Mouse (Mus musculus) adrenal gland, adult (tissue): Measurements from ENCODE around the gene A030005L19Rik.
"Not testable (repeated sequence)": the region's sequence is repeated elsewhere in the genome, so short reads cannot be mapped to it uniquely, and the experiment has no call there.

Experiments used
- DNase-seq, 2 experiments: peaks; one replicate each; pipeline ENCODE4 v3.0.0; 2022 to 2023; ENCODE audit warnings: low spot score in 1 of 2; ENCODE audit not compliant: inconsistent age in 2 of 2

The A030005L19Rik gene

GRCm38 (mm10) chr1:82913025-82913424, at the start of gene A030005L19Rik:
TSS of gene A030005L19Rik (plus strand) at chr1:82913325.
- DNase-seq: no peak

GRCm38 (mm10) chr1:82870202-82870601, 42.9 kb upstream of the A030005L19Rik start:
- no peak for DNase-seq

DNA sequence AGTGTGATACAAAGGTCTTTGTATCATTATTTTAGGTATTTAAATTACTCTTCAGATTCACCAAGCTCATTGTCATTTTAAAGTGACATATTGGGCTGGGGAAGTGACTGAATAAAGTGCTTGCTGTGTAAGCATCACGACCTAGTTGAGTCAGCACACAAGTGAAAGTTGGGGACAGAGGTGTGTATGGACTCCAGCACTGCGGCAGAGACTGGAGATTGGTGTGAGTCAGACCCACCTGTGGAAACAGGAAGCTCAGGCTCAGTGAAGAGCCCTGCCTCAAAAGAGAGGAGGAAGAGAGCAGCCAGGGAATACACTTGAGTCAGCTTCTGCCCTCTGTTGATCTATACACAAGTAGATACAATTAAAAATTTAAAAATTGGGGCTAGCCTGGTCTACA, 34.0 kb upstream of the A030005L19Rik start:
- DNase-seq: no peak

GRCm38 (mm10) chr1:82880196-82880595, 32.9 kb upstream of the A030005L19Rik start:
- DNase-seq: no peak

GRCm38 (mm10) chr1:82893269-82893668, 19.9 kb upstream of the A030005L19Rik start:
- no peak for DNase-seq

DNA sequence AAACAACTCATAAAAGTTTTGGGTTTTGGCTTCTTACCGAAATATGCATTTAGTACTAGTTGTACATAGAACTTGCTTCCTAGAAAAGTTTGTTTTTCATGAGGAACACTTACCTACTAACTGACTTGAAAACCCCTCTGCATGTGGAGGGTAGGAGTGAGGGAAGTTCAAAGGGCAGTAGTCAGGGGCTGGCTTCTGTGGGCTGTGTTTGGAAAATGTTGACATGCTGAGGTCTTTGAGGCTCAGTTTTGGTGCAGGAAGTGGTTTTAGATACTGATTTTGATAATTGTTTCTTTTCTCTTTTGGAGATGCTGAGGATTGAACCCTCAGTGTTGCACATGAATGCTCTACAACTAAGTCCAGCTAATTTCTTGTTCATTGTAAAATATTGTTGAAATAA, 12.6 kb upstream of the A030005L19Rik start:
- DNase-seq: no peak

DNA sequence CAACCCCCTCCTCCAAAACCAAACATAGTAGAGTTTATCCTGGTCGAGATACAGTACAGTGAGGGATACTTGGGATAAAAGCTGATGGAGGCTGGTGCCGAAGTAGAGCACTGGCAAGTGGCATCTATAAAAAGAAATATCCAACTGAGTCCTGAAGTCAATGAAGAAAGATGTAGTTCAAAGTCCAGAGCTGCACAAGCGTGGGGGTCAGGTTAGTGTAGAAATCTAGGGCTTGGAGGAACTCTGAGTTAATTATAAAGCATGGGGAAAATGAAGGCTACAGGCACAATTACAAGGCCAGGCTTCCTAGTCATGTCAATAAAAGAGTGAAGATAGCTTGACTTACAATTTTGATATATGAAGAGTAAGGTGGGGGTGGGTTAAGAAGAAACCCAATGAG, 11.9 kb upstream of the A030005L19Rik start:
- no peak for DNase-seq

DNA sequence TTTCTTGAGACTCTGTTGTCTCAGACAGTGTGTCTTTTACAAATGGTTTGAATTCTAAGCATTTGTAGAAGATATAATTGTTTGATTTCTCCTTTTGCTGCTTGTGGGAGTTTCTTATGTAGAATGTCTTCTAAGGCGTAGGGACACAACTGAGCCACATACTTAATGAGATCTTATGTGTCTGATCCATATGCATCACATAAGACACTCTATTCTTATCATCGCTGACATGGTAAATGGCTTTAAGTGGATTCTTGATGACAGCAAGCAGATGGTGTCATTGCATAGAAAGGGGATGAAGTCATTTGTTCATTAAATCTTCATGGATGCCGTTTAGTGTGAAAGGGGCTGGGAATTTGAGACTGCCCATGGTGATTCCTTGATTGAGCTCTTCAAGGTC, 7.2 kb upstream of the A030005L19Rik start:
- DNase-seq: no peak

DNA sequence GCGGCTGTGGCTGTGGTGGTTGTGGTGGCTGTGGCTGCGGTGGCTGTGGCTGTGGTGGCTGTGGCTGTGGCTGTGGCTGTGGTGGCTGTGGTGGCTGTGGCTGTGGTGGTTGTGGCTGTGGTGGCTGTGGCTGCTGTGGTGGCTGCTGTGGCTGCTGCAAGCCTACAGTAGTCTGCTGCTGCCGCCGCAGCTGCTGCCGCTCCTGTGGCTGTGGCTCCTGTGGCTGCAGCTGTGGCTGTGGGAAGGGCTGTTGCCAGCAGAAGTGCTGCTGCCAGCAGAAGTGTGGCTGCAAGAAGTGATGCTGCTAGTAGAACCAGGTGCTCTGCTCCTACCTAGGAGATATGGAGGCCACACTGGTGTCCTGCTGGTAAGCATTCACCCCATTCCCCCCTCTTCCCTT, 309 bp downstream of the A030005L19Rik start:
- not testable (repeated sequence) for DNase-seq

GRCm38 (mm10) chr1:82924650-82925049, 11.5 kb downstream of the A030005L19Rik start, which contains the start of gene A030014E15Rik:
TSS of gene A030014E15Rik (plus strand) at chr1:82924917.
- no peak for DNase-seq

DNA sequence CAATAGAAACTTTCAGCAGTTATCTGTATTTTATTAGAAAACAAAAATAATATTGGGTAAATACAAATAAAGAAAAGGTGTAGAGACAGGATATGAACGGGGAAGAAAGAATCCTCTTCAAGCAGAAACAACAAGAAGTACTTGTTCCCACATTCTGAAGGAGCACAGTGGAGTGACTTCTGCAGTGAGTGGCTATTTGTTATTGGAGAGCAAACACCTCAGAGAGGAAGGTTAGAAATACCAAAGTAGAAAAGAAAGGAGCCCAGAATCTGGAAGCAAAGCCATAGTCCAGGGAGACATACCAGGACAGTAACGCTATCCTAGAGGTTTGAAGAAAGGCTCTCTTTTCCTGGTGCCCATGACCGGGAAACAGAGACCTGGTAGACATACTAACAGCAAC, 17.4 kb downstream of the A030005L19Rik start:
- DNase-seq: not testable (repeated sequence)

DNA sequence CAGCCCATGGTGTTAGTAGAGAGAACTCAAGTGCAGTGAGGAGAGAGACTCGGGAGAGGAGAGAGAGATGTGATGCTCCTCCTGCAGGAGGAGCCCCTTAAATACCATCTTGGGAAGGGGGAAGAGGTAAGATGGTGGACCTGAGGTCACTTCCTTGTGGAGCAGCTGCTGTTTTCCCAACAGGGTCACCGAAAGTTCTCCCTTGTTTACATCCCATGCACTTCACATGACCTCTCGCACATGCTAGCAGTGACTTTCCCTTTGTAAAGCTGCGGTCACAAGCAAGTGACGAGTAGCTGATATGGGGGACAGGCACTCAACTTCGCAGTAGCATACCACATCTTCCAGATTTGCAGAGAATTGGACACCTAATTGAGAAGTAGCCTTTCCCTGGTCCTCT, 18.2 kb downstream of the A030005L19Rik start, which contains the start of gene Gm6217:
Gene Gm6217 (minus strand): TSS at position 74 of the 400 bp plus-strand sequence.
- DNase-seq: not testable (repeated sequence)

GRCm38 (mm10) chr1:82938666-82939065, 25.5 kb downstream of the A030005L19Rik start:
- no peak for DNase-seq

- not testable (repeated sequence) for DNase-seq
Measured at GRCm38 (mm10) chr1:82942505-82942904, 29.4 kb downstream of the A030005L19Rik start.

- not testable (repeated sequence) for DNase-seq
Measured at GRCm38 (mm10) chr1:82943295-82943694, 30.2 kb downstream of the A030005L19Rik start, which contains the start of gene A030003K21Rik. TSS of gene A030003K21Rik (minus strand) at chr1:82943388.

DNA sequence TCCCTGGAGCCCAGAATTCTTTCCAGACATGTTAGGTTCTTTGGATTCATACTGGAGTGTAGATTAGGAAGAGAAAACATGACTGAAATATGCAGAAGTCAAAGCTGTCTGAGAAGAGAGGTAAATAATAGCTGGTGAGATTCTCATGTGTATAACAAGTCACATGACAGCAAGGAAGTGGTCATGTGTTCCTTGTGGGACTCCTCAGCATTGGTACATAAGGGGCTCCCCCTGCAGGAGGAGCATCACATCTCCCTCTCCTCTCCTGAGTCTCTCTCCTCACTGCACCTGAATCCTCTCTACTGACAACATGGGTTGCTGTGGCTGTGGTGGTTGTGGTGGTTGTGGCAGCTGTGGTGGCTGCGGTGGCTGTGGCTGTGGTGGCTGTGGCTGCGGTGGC, 32.9 kb downstream of the A030005L19Rik start:
- DNase-seq: not testable (repeated sequence)

GRCm38 (mm10) chr1:82948601-82949000, 35.5 kb downstream of the A030005L19Rik start:
- DNase-seq: no peak

DNA sequence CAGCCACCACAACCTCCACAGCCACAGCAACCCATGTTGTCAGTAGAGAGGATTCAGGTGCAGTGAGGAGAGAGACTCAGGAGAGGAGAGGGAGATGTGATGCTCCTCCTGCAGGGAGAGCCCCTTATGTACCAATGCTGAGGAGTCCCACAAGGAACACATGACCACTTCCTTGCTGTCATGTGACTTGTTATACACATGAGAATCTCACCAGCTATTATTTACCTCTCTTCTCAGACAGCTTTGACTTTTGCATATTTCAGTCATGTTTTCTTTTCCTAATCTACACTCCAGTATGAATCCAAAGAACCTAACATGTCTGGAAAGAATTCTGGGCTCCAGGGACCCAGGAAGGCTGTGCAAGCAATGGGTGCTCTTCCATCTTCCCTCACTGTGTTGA, 42.8 kb downstream of the A030005L19Rik start, which contains the start of gene Gm7544:
Gene Gm7544 (minus strand): TSS at position 101 of the 400 bp plus-strand sequence.
- DNase-seq: not testable (repeated sequence)

DNA sequence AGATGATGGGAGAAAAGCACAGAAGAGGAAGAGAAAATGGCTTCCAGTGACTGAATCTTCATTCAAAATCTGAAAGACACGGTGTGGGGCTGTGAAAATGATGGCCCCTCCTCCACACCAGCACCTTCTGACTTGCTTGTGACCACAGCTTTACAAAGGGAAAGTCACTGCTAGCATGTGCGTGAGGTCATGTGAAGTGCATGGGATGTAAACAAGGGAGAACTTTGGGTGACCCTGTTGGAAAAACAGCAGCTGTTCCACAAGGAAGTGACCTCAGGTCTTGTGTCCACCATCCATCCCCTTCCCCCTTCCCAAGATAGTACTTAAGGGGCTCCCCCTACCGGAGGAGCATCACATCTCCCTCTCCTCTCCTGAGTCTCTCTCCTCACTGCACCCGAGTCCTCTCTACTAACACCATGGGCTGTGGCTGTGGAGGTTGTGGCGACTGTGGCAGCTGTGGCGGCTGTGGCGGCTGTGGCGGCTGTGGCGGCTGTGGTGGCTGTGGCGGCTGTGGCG, 46.8 kb downstream of the A030005L19Rik start, which contains the start of gene Gm47955:
Gene Gm47955 (plus strand): TSS at position 417 of the 516 bp plus-strand sequence.
- no peak for DNase-seq
